Mouse (Mus musculus) cortical plate, adult 2 months (tissue): Measurements from ENCODE around the gene Cd82. TPM values are rescaled to one million over a fixed set of nuclear protein-coding genes. Genes with fewer than 3 reads are reported as not detected.

Source experiments
- H3K27ac ChIP-seq: fragments of 200-500 bp; 2 replicates; pipeline ENCODE4 v1.5.1; 2012; ENCODE audit warnings: low read length, control low read depth, inconsistent platforms; ENCODE audit not compliant: insufficient read depth
- H3K4me1 ChIP-seq: fragments of 200-500 bp; 2 replicates; pipeline ENCODE4 v1.6.1; 2011; ENCODE audit warnings: low read length; ENCODE audit not compliant: control insufficient read depth, insufficient read depth
- H3K4me3 ChIP-seq: fragments of 200-500 bp; 2 replicates; pipeline ENCODE4 v1.5.1; 2011; ENCODE audit warnings: mild to moderate bottlenecking, low read length, control low read depth; ENCODE audit not compliant: insufficient read depth
- CTCF ChIP-seq: fragments of 200-500 bp; IDR thresholded peaks from 2 replicates; pipeline ENCODE4 v1.5.1; 2011; ENCODE audit warnings: mild to moderate bottlenecking, control low read depth, low read length; ENCODE audit not compliant: insufficient read depth; ENCODE audit errors: extremely low read depth
- POLR2A ChIP-seq: fragments of 200-500 bp; IDR thresholded peaks from 2 replicates; pipeline ENCODE4 v1.6.1; 2011; ENCODE audit warnings: mild to moderate bottlenecking, low read length, control low read depth; ENCODE audit not compliant: insufficient read depth; ENCODE audit errors: extremely low read depth
- polyA plus RNA-seq: library from polyadenylated mRNA; depleted of rRNA; stranded (reverse); fragments of >200 nt; gene quantifications from 2 replicates; pipeline ENCODE4 v1.2.3, GENCODE M21; 2012; rRNA removed

Cd82 gene
- polyA plus RNA-seq: 35.2 and 45.3 TPM in 2 replicates

DNA sequence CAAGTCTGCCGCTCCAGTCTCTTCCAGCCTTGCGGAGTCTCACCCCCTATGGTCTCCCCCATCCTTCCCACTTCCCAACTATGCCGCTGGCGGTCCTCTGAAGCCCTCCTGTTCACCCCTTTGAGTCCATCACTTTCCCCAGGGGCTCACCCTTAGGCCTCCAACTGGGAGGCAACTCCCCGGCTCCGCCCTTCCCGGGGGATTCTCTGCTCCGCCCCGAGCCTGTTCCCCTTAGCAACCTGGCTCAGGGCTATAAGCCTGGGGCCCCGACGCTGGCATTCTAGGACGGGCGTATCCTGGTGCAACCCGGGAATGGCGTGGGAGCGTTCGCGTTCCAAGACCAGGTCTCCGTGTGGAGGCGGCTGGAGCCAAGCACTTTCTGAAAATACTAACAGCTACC lies at the start of gene Cd82:
Gene Cd82 (minus strand): TSS at position 381 of the 400 bp plus-strand sequence.
- Histone ChIP-seq H3K4me3 (peak within 1 kb of the TSS; percentile 21; the same call in 1 of the 2 replicates), H3K27ac (no peak within 1 kb of the TSS)
- TF ChIP-seq POLR2A (no peak), CTCF (no peak)

DNA sequence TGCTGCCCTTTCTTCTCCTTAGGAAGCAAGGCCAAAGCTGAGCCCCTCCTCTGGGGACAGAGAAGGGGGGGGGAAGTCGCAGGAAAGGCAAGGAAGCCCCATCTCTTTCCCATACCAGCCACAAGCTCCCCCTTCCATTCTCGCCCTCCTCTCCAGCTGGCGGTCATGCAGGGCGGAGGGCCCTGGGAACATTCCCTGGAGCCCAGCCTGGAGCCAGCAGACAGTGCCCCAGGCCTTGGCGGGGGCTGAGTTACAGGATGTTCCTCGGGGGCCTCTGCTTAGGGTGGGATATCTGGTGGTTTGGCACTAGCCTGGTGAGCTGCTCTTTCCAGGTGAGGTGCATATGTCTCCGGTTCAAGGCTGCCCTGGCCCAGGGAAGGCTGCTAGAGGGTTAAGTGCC lies 49.2 kb upstream of the Cd82 start:
- TF ChIP-seq CTCF (no peak), POLR2A (no peak)
- Histone ChIP-seq H3K4me1 (no peaks in the 10 kb centered on the region), H3K27ac (no peak overlapping the region), H3K4me3 (no peak overlapping the region)

More for the DNA sequence above, at the start of gene Cd82:
- H3K4me1 ChIP-seq: no peaks in the 10 kb centered on the region

DNA sequence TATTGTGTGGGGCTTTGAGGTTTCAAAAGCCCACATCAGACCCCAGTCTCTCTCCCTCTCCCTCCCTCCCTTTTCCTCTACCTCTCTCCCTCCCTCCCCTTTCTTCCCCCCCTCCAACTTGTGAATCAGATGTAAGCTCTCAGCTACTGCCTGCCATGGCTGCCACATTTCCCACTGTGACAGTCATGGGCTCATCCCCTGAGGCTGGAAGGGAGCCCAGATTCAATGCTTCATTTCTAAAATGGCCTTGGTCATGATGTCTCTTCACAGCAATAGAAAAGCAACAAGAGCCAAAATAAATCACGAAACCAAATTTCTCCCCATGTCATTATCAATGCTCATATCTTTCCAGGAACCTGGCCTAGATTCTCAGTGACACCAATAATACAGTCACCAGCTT lies 47.9 kb upstream of the Cd82 start:
- H3K4me3 ChIP-seq: no peak overlapping the region
- H3K4me1 ChIP-seq: no peaks in the 10 kb centered on the region
- no peak for TF ChIP-seq CTCF
- TF ChIP-seq POLR2A: no peak
- H3K27ac ChIP-seq: no peak overlapping the region

DNA sequence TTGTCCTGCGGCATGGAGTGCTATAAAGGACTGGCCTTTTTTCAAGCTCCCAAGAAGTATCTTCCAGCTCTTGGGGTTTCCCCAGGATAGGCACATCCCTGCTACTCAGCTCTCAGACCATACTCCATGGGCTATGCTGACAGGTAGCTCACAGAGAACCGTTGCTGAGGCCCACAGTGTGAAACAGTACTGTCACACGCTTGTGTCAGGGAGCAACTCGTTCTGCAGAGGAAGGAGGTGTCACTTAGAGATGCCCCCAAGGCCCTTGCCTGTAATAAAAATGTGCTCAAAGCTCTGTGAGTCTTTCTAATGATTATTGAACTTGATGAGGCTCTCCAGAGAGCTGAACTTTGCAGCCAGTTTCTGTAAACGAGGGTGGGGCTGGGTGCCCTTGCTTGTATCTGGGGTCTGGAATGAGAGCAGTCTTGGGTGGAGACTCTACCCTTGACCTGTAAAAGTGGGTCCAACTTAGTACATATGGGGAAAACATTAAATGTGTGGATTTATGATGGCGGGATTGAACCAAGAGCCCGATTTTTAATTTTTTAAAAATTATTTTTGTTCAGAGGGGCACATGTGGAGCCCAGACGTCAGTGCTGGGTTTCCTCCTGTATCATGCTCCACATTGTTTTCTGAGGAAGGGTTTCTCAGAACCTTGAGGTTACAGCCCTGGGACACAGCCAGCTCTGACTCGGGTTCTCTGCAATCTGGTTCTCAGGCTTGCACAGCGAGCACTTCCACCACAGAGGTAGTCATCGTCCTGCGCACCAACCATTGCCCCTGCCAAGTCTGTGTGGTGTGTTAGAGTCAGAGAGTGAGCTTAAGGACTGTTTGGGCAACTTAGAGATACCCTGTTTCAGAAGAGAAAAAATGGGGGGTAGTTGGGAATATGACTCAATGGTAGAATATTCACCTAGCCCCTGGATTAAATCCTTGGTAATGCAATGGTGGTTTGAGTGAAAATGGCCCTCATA lies 47.1 kb upstream of the Cd82 start:
- TF ChIP-seq CTCF (no peak), POLR2A (no peak)
- no peaks in the 10 kb centered on the region for H3K4me1 ChIP-seq
- H3K27ac ChIP-seq: no peak overlapping the region
- no peak overlapping the region for H3K4me3 ChIP-seq

DNA sequence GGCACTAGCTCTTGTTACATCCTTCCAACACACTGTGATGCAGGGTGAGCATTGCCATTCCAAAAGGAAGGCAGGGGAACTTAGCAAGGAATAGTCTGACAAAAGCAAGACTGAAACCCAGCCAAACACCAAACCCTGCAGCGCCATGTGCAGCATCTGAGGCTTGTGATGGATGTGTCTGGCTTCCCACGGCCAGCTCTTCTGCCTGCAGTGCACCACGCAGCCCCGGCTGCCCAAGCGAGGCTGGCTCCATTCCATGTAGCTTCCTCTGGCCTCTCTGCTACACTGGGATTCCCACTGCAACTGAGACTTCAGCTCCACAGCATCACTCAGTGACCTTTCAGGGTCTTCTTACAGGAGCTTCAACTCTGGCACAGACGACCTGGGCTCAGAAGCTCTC lies 42.2 kb upstream of the Cd82 start:
- no peak overlapping the region for H3K4me3 ChIP-seq
- TF ChIP-seq POLR2A: no peak
- TF ChIP-seq CTCF: no peak
- no peaks in the 10 kb centered on the region for H3K4me1 ChIP-seq
- H3K27ac ChIP-seq: no peak overlapping the region

DNA sequence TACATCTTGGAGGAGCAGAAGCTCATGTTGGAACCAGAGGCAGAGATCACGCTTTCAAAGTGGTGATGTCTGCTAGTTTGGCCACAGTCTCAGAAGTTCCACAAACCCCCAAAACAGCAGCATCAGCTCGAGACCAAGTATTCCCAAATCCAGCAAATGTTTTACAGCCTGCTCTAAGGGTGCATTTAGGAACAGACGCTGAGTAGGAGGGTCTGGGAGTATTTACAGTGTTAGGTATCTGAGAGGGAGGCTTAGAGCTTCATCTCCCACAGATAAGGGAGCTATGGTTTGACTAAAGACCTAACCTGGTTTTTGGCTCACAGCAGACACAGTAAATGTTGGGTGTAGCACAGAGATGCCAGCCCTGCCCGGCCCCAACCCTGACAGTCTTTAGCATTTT lies 40.4 kb upstream of the Cd82 start:
- Histone ChIP-seq H3K27ac (no peak overlapping the region), H3K4me3 (no peak overlapping the region), H3K4me1 (no peaks in the 10 kb centered on the region)
- TF ChIP-seq CTCF (no peak), POLR2A (no peak)

DNA sequence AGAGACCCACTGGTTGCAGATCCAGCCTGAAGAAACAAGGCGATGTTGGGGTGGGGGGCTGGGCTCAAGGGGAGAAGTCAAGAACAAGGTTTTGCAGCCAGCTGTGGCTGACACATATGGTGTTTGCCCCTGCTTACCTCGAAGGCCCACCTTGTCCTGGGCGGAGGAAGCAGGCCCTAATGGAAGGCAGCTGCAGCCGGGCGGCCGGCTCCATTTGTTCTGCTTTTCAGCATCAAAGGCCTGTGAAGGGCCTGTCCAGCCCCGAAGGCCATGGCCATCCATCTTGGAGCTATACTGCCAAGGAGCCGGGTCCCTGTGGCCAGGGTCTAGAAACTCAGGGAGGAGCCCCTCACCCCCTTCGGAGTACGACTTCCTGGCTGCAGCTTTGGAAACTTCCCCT lies 38.4 kb upstream of the Cd82 start:
- no peak for TF ChIP-seq POLR2A
- TF ChIP-seq CTCF: no peak
- no peak overlapping the region for H3K4me3 ChIP-seq
- H3K4me1 ChIP-seq: no peaks in the 10 kb centered on the region
- H3K27ac ChIP-seq: no peak overlapping the region

DNA sequence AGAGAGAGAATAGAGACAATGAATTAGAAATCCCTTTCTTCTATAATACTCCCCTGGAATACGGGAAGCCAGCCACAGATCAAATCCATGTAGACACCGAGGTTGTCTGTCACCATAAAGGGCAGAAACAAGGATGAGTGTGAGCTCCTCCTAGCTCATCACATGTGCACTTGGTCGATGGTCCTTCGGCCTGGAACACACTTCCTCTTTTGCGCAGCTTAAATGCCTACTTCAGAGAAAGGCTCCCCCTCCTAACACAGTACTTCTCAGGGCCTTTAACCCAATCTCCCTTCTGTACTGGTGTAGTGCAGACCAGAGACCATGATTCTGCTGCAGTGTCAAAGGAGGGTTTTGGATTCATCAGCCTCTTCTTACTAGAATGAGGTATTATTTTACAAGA lies 34.3 kb upstream of the Cd82 start:
- no peak for TF ChIP-seq POLR2A
- no peak for TF ChIP-seq CTCF
- no peak overlapping the region for H3K27ac ChIP-seq
- no peak overlapping the region for H3K4me3 ChIP-seq
- H3K4me1 ChIP-seq: no peaks in the 10 kb centered on the region; the same call in 1 of the 2 replicates

DNA sequence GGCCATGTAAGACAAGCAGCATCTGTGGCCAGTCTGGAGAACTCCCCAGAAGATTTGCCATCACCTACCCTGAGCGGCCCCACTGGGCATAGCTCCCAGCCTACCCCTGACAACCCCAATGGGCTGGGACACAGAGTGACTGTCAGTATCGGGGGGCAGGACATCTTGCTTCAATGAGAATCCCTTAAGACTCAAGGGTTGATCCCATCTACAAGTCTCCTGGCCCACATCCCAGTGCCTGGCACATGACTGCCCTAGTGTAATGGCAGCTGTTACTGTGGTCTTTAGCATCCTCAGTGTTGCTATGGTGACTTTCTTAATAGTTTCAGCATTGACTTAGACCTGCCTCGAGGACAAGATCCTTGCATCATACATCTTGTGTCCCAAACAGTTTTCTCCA lies 32.2 kb upstream of the Cd82 start:
- Histone ChIP-seq H3K4me3 (no peak overlapping the region), H3K27ac (no peak overlapping the region), H3K4me1 (no peaks in the 10 kb centered on the region; the same call in 1 of the 2 replicates)
- TF ChIP-seq CTCF (no peak), POLR2A (no peak)

DNA sequence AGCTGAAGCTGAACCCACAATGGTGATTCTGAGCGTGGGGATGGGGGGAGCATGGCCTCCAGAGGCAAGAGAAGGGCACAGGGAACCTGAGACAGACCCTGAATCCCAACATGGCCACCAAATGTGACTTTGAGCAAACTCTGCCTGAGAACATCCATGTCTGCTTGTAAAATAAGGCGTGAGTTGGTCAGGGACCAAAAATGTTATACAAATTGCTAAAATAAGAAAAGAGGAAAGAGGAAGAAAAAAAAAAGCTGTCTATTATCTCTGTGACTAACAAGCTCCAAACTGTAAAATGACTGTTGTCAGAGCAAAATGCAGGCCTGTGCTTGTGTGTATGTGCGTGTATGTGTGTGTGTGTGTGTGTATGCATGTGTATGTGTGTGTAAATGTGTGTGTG lies 30.6 kb upstream of the Cd82 start:
- H3K4me1 ChIP-seq: no peaks in the 10 kb centered on the region; the same call in 1 of the 2 replicates
- H3K27ac ChIP-seq: no peak overlapping the region
- no peak overlapping the region for H3K4me3 ChIP-seq
- TF ChIP-seq POLR2A (no peak), CTCF (no peak)
